18 mouse cellular contexts compared by ENCODE assay signal in the genomic region with DNA sequence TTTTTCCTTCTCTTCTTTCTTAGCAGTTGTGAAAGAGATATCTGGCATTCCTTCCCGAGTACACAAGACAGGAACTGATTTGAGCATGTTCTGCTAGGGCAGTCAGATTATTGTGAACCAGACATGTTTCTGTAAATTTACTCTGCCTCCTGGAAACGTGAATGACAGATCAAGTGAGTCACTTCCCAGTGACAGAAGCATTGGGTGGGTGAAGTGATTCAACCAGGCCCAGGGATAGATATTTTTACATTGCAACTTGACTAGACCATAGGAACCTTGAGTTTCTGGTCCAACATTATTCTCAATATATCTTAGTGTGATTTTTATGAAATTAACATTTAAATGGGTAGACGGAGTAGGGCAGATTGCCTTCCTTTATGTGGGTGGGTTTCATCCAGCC.
DNase-seq lines count a peak whose midpoint lies in the region.
"Had no signal": no experiment of that assay in that cellular context is flagged by ENCODE, and none has a peak within 500 bp of the region (broad histone marks: within the 10 kb centered on the region; RNA-seq: fewer than 3 reads in every experiment).

No protein-coding gene starts in this region.

- intact Hi-C loops in left cerebral cortex, postnatal 14 days (cut with DNase I), result no loop called here

- peak; percentile 14 for DNase-seq in adrenal gland, adult 2 months
- no peak for DNase-seq in adrenal gland, postnatal 14 days
- peak; percentile 56 for DNase-seq in right cerebral cortex, adult 18-20 months
- no peak for DNase-seq in right cerebral cortex, postnatal 14 days
- DNase-seq in left cerebral cortex, postnatal 14 days (ENCODE audit: low spot score in 2 of 2), result peak; percentile 15 to 21
- DNase-seq in cerebellum, postnatal 10 days, result no peak
- DNase-seq in urinary bladder, postnatal 25 days (ENCODE audit: low spot score), result no peak
- DNase-seq in embryo, embryonic 10.5 days (ENCODE audit: low spot score), result no peak
- DNase-seq: adrenal gland, postnatal 25 days; cerebellum, adult 9-10 months; forebrain, postnatal 0 days; gastrocnemius, postnatal 10 days; kidney, postnatal 36 days; liver, embryonic 13.5 days; lung, adult 2 months; lung, postnatal 14 days; thymus, adult 2 months; thymus, postnatal 4 days had no signal

Comparison
In these comparisons a context has a peak if more than half of its experiments do, and no peak if none do; other contexts are left out.
1. DNase-seq: peak in adrenal gland, adult 2 months (single experiment), right cerebral cortex, adult 18-20 months (single experiment) and left cerebral cortex, postnatal 14 days (2 of 2); none in adrenal gland, postnatal 14 days (single experiment), right cerebral cortex, postnatal 14 days (single experiment), cerebellum, postnatal 10 days (0 of 2), urinary bladder, postnatal 25 days (single experiment) and embryo, embryonic 10.5 days (single experiment).